Mouse (Mus musculus): Measurements from ENCODE around the gene Sema4b. TPM values are rescaled to one million over a fixed set of nuclear protein-coding genes. Genes with fewer than 3 reads are reported as not detected.

Gene Sema4b
- polyA plus RNA-seq, 1 experiment from 2014 or later, result 11.9 TPM

DNA sequence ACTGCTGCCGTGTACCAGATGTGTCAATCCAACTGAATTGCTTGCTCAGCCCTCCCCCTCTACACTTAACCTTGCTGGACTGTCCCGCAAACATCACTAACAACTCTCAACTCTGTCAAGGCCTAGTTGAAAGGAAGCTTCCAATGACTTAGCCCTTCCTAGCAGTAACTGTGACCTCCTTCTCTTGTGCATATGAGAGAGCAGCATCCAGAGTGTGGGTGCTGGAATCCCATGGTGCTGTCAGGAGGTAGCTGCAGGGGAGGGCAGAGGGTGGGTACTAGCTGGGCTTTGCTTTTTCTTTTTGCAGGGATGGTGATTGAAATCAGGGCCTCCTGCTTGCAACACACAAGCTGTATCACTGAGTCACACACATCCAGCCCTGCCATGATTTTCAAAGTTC lies 86.8 kb downstream of the Sema4b start:
- DNase-seq, result no peak
- Histone ChIP-seq H3K36me3 (ENCODE audit: insufficient read depth) (peaks cover 46% of the 10 kb centered on the region), H3K9me3 (ENCODE audit: low read depth, low read length) (peaks cover 6% of the 10 kb centered on the region; the same call in 1 of the 2 replicates), H3K9ac (no peak overlapping the region), H3K27ac (ENCODE audit: low read depth) (no peak overlapping the region), H3K4me1 (ENCODE audit: insufficient read depth) (peaks cover 8% of the 10 kb centered on the region; the same call in 1 of the 2 replicates), H3K27me3 (ENCODE audit: insufficient read depth, low read length) (no peaks in the 10 kb centered on the region), H3K4me2 (no peak overlapping the region), H3K4me3 (ENCODE audit: low read depth, low read length) (no peak overlapping the region)
- WGBS, result 83% methylated on average over 2 of the region's 2 CpGs
- no peak for TF ChIP-seq CTCF (IDR thresholded peaks at IDR 0.05; ENCODE audit: low read depth)
- ATAC-seq (ENCODE audit: insufficient read depth), result no peak

Other genes starting within 250 kb of the Sema4b start
- gene Zfp710, start 162.0 kb upstream of the Sema4b start, polyA plus RNA-seq (2014; fragmentation: Nextera tagmentation; extraction: Ambion mirVana), result 15.8 and 17.7 TPM in 2 replicates
- 629 and 635 TPM in 2 replicates for gene Idh2, start 71.4 kb upstream of the Sema4b start, polyA plus RNA-seq (2014; fragmentation: Nextera tagmentation; extraction: Ambion mirVana)
- gene Cib1, start 46.0 kb downstream of the Sema4b start, polyA plus RNA-seq (2014; fragmentation: Nextera tagmentation; extraction: Ambion mirVana), result 66.4 and 67.4 TPM in 2 replicates
- 3.9 and 4.0 TPM in 2 replicates for gene Gdpgp1, start 46.0 kb downstream of the Sema4b start, polyA plus RNA-seq (2014; fragmentation: Nextera tagmentation; extraction: Ambion mirVana)
- 0.50 and 0.71 TPM in 2 replicates for gene Ttll13, start 59.5 kb downstream of the Sema4b start, polyA plus RNA-seq (2014; fragmentation: Nextera tagmentation; extraction: Ambion mirVana)
- gene Ngrn, start 74.4 kb downstream of the Sema4b start, polyA plus RNA-seq (2014; fragmentation: Nextera tagmentation; extraction: Ambion mirVana), result 40.1 and 41.0 TPM in 2 replicates
- gene Vps33b, start 82.8 kb downstream of the Sema4b start, polyA plus RNA-seq (2014; fragmentation: Nextera tagmentation; extraction: Ambion mirVana), result 11.6 and 12.1 TPM in 2 replicates
- 205 and 206 TPM in 2 replicates for gene Prc1, start 107.6 kb downstream of the Sema4b start, polyA plus RNA-seq (2014; fragmentation: Nextera tagmentation; extraction: Ambion mirVana)
- 11.0 and 12.0 TPM in 2 replicates for gene Rccd1, start 137.6 kb downstream of the Sema4b start, polyA plus RNA-seq (2014; fragmentation: Nextera tagmentation; extraction: Ambion mirVana)
- gene Unc45a, start 154.2 kb downstream of the Sema4b start, polyA plus RNA-seq (2014; fragmentation: Nextera tagmentation; extraction: Ambion mirVana), result 34.3 and 35.3 TPM in 2 replicates
- gene Hddc3, start 156.3 kb downstream of the Sema4b start, polyA plus RNA-seq (2014; fragmentation: Nextera tagmentation; extraction: Ambion mirVana), result 17.2 and 17.9 TPM in 2 replicates
- 20.1 and 23.9 TPM in 2 replicates for gene Man2a2, start 184.5 kb downstream of the Sema4b start, polyA plus RNA-seq (2014; fragmentation: Nextera tagmentation; extraction: Ambion mirVana)
- 10.1 and 12.0 TPM in 2 replicates for gene Fes, start 201.1 kb downstream of the Sema4b start, polyA plus RNA-seq (2014; fragmentation: Nextera tagmentation; extraction: Ambion mirVana)
- 18.0 and 19.4 TPM in 2 replicates for gene Furin, start 218.6 kb downstream of the Sema4b start, polyA plus RNA-seq (2014; fragmentation: Nextera tagmentation; extraction: Ambion mirVana)